Mouse (Mus musculus): ENCODE results near the gene Prss23.

Gene Prss23

GRCm38 (mm10) chr7:89508672-89509071 lies 18.3 kb downstream of the Prss23 start:
- DNase-seq (ENCODE audit: low spot score in 2 of 2): no peak

- peak; percentile 71 for DNase-seq (ENCODE audit: low spot score in 2 of 2)
These were observed 27.3 kb downstream of the Prss23 start for GRCm38 (mm10) chr7:89499516-89500307.

GRCm38 (mm10) chr7:89483769-89484568 lies 43.0 kb downstream of the Prss23 start:
- DNase-seq (ENCODE audit: low spot score in 2 of 2): no peak

GRCm38 (mm10) chr7:89481723-89482122 lies 45.3 kb downstream of the Prss23 start:
- DNase-seq (ENCODE audit: low spot score in 2 of 2): no peak

- DNase-seq (ENCODE audit: low spot score in 2 of 2): no peak
These were observed 48.5 kb downstream of the Prss23 start for GRCm38 (mm10) chr7:89478490-89478889.

- DNase-seq (ENCODE audit: low spot score in 2 of 2): peak in 1 of 2 experiments; percentile 28
These were observed 49.5 kb downstream of the Prss23 start for GRCm38 (mm10) chr7:89477294-89477999.

- DNase-seq (ENCODE audit: low spot score in 2 of 2): no peak
These were observed 53.5 kb downstream of the Prss23 start for GRCm38 (mm10) chr7:89473442-89473841.

- no peak for DNase-seq (ENCODE audit: low spot score in 2 of 2)
These were observed 63.0 kb downstream of the Prss23 start for GRCm38 (mm10) chr7:89463775-89464592.

GRCm38 (mm10) chr7:89463246-89463645 lies 63.7 kb downstream of the Prss23 start:
- no peak for DNase-seq (ENCODE audit: low spot score in 2 of 2)

GRCm38 (mm10) chr7:89462646-89463207 lies 64.3 kb downstream of the Prss23 start:
- DNase-seq (ENCODE audit: low spot score in 2 of 2): no peak

- DNase-seq (ENCODE audit: low spot score in 2 of 2): no peak
These were observed 65.6 kb downstream of the Prss23 start for GRCm38 (mm10) chr7:89461351-89461750.

GRCm38 (mm10) chr7:89460911-89461310 lies 66.1 kb downstream of the Prss23 start:
- DNase-seq (ENCODE audit: low spot score in 2 of 2): no peak

GRCm38 (mm10) chr7:89459691-89460090 lies 67.3 kb downstream of the Prss23 start:
- no peak for DNase-seq (ENCODE audit: low spot score in 2 of 2)

All from right cerebral cortex, postnatal 36 days (tissue).